Mouse (Mus musculus) C2C12 (cell line): Measurements from ENCODE around the gene Hist2h2bb. TPM values are rescaled to one million over a fixed set of nuclear protein-coding genes. Genes with fewer than 3 reads are reported as not detected.

Experiments used
- H3K27me3 ChIP-seq: one replicate; pipeline ENCODE4 v1.6.1; 2011; ENCODE audit not compliant: control insufficient read depth, insufficient read depth, insufficient read length
- H3K36me3 ChIP-seq: one replicate; pipeline ENCODE4 v1.6.1; 2011; ENCODE audit not compliant: control insufficient read depth, insufficient read depth
- H3K4me3 ChIP-seq: one replicate; pipeline ENCODE4 v1.5.1; 2011; ENCODE audit warnings: mild to moderate bottlenecking, control low read depth; ENCODE audit not compliant: poor library complexity, insufficient read depth, severe bottlenecking
- H3K79me2 ChIP-seq: one replicate; pipeline ENCODE4 v1.6.1; 2011; ENCODE audit not compliant: control insufficient read depth, insufficient read depth
- H3K79me3 ChIP-seq: one replicate; pipeline ENCODE4 v1.6.1; 2011; ENCODE audit warnings: low read depth, control low read depth
- H3ac ChIP-seq: one replicate; pipeline ENCODE3; 2011; ENCODE audit warnings: low read depth; ENCODE audit not compliant: control insufficient read depth, insufficient read length
- CEBPB ChIP-seq: IDR thresholded peaks from one replicate; pipeline ENCODE4 v1.6.1; 2011; ENCODE audit warnings: low read depth, mild to moderate bottlenecking, control low read depth, moderate library complexity
- CTCF ChIP-seq: IDR thresholded peaks from one replicate; pipeline ENCODE4 v1.5.1; 2011; ENCODE audit not compliant: control insufficient read depth, insufficient read depth, insufficient read length
- FOSL1 ChIP-seq: IDR thresholded peaks from one replicate; pipeline ENCODE4 v1.8.0; 2011; ENCODE audit warnings: mild to moderate bottlenecking, low read length; ENCODE audit not compliant: poor library complexity, insufficient read depth, severe bottlenecking
- MAX ChIP-seq: IDR thresholded peaks from one replicate; pipeline ENCODE4 v1.6.1; 2011; ENCODE audit warnings: mild to moderate bottlenecking, control low read depth
- MYOD1 ChIP-seq: IDR thresholded peaks from one replicate; pipeline ENCODE4 v1.6.1; 2011; ENCODE audit warnings: low read depth; ENCODE audit not compliant: control insufficient read depth, insufficient read length
- MYOG ChIP-seq: IDR thresholded peaks from one replicate; pipeline ENCODE4 v1.6.1; 2011; ENCODE audit not compliant: control insufficient read depth, insufficient read length; ENCODE audit errors: extremely low read depth
- USF1 ChIP-seq: IDR thresholded peaks from one replicate; pipeline ENCODE4 v1.6.1; 2011; ENCODE audit warnings: low read depth, mild to moderate bottlenecking, control low read depth, moderate library complexity
- polyA plus RNA-seq: library from polyadenylated mRNA; unstranded; fragments of >200 nt; fragmentation: generic; extraction: Trizol; gene quantifications from one replicate; pipeline ENCODE4 v1.2.1, GENCODE M21; 2012; ENCODE audit warnings: missing spikeins

Gene Hist2h2bb
- polyA plus RNA-seq, 1 experiment, result 3.3 TPM

DNA sequence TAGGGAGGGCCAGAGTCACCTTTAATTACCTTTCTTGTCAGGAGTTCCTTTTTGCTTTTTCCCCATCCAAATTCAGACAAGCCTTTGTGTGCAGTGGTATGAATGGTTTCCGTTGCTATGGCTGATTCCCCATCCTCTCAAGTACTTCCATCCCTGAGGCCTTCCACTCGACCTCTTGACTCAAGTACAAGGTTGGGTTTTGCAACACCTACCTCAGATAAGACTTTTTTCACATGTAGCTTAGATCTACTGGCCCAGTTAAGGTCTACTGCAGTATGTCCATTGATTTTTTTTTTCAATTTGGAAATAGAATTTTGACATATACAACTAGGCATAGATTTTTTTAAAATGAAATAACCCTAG, 37.8 kb upstream of the Hist2h2bb start:
- Histone ChIP-seq H3ac (no peak overlapping the region), H3K36me3 (no peaks in the 10 kb centered on the region), H3K27me3 (no peaks in the 10 kb centered on the region), H3K79me3 (no peaks in the 10 kb centered on the region), H3K4me3 (no peak overlapping the region), H3K79me2 (no peaks in the 10 kb centered on the region)
- no peak for TF ChIP-seq FOSL1
- no peak for TF ChIP-seq MYOG
- TF ChIP-seq USF1, result no peak
- TF ChIP-seq MYOD1, result no peak
- TF ChIP-seq MAX, result no peak
- no peak for TF ChIP-seq CTCF
- no peak for TF ChIP-seq CEBPB

- no peak overlapping the region for H3K4me3 ChIP-seq
- no peaks in the 10 kb centered on the region for H3K79me3 ChIP-seq
- TF ChIP-seq MYOD1 (no peak), USF1 (no peak), MYOG (no peak), MAX (no peak), FOSL1 (no peak), CTCF (no peak), CEBPB (no peak)
- H3ac ChIP-seq, result no peak overlapping the region
- H3K27me3 ChIP-seq, result no peaks in the 10 kb centered on the region
- H3K36me3 ChIP-seq, result no peaks in the 10 kb centered on the region
- no peaks in the 10 kb centered on the region for H3K79me2 ChIP-seq
Measured at GRCm38 (mm10) chr3:96234914-96235313, 34.6 kb upstream of the Hist2h2bb start.

DNA sequence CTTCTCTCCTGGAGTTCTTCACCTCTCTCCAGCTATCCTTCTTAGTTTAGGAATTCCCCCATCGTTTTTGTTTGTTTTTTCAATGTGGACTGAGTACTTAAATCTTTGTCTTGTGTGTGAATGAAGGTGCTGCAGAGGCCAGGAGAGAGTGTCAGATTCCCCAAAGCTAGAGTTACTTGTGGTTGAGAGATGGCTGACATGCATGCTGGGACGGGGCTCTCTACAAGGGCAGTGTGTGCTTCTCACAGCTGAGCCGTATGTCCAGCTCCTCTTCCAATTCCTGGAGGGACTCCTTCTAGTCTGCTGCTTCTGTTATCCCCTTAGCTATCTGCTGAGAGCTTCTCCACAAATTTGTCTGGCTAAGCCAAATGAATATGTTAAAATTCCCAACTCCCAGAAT, 33.7 kb upstream of the Hist2h2bb start:
- TF ChIP-seq CTCF (no peak), FOSL1 (no peak), USF1 (no peak), CEBPB (no peak), MYOD1 (no peak), MAX (no peak), MYOG (no peak)
- no peak overlapping the region for H3K4me3 ChIP-seq
- H3K27me3 ChIP-seq, result no peaks in the 10 kb centered on the region
- H3ac ChIP-seq, result no peak overlapping the region
- H3K79me3 ChIP-seq, result no peaks in the 10 kb centered on the region
- H3K36me3 ChIP-seq, result no peaks in the 10 kb centered on the region
- H3K79me2 ChIP-seq, result no peaks in the 10 kb centered on the region

DNA sequence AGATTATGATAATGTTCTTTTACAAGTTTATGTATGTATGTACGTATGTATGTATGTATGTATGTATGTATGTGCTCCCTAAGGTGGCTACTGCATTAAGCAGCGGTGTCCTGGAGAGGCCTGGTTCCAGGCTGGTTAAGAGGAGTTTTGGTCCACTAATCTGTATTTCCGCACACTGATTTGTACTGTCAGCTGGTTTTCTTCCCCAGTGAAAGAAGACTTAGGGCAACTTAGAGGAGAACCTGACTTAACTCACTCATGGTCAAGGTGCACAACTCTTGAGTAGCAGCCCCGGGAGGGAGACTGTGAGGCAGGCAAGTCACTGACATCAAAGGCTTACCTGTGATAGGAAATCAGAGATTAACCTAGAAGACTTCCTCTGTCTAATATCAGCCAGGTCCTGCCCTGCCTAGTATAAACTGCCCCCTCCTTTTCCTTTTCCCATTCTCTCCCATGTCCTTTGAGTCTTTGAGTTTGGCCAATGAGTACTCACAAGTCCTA, 32.7 kb upstream of the Hist2h2bb start:
- TF ChIP-seq USF1, result no peak
- no peak for TF ChIP-seq CTCF
- no peak for TF ChIP-seq CEBPB
- TF ChIP-seq FOSL1, result no peak
- TF ChIP-seq MYOD1, result no peak
- TF ChIP-seq MAX, result no peak
- no peak for TF ChIP-seq MYOG
- Histone ChIP-seq H3K36me3 (no peaks in the 10 kb centered on the region), H3K79me2 (no peaks in the 10 kb centered on the region), H3K79me3 (no peaks in the 10 kb centered on the region), H3K4me3 (peak overlapping the region; percentile 7), H3ac (peak overlapping the region; percentile 68), H3K27me3 (no peaks in the 10 kb centered on the region)

GRCm38 (mm10) chr3:96237335-96237903, 32.1 kb upstream of the Hist2h2bb start:
- H3K79me3 ChIP-seq, result no peaks in the 10 kb centered on the region
- H3K27me3 ChIP-seq, result no peaks in the 10 kb centered on the region
- peak overlapping the region; percentile 42 for H3K4me3 ChIP-seq
- no peaks in the 10 kb centered on the region for H3K36me3 ChIP-seq
- TF ChIP-seq FOSL1 (no peak), CEBPB (no peak), USF1 (no peak), MAX (no peak), MYOG (no peak), CTCF (no peak), MYOD1 (no peak)
- peak overlapping the region; percentile 68 for H3ac ChIP-seq
- no peaks in the 10 kb centered on the region for H3K79me2 ChIP-seq
